Mouse (Mus musculus) lung, postnatal 10 days (tissue): ENCODE data around the gene Cfap58.

Experiments
- DNase-seq: peaks from one replicate; pipeline ENCODE4 v3.0.0; 2021

Gene Cfap58

DNA sequence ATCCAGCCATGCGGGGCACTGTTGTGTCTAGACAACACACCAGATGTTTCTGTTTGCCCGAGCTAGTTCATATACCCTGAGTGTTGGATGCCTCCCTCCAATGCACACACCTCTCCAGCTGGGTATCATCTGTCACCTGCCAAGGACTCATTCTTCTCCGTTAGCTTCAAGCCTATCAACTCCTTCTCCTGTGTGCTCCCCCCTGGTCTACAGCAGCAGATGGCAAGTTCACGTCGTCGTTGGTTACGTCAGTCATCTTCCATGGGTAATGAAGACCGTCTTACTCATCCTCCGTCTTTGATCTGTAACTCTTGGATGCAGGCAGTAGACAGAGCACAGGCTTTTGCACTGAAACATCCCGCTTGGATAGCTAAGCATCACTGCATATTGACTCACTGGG lies 42.8 kb downstream of the Cfap58 start:
- DNase-seq: no peak

DNA sequence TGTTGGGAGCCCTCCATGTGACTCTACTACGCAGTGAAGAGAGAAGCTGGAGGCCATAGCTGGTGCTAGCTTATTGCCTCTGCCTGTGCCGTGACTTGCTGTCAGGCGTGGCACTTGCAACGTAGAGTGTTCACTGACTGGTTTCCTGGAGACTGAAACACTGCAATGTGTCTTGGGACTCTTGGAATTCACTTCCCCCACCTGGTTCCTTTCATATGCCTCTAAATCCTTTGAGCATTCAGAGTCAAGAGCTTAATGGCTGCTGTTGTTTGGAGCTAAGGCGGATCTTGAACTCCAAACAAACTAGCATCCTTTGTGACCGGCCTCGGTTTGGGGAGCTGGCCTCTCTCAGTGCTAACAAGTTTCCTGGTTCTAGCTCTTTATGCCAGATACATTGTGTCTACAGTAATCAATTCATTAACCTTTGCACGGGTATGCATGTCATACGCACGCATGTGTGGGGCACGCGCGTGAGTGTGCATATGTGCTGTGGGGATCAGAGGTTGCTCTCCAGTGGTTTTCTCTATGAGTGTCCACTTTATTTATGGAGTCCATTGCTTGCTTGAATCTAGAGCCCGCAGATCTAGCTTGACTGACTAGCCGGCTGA lies 48.2 kb downstream of the Cfap58 start:
- no peak for DNase-seq

DNA sequence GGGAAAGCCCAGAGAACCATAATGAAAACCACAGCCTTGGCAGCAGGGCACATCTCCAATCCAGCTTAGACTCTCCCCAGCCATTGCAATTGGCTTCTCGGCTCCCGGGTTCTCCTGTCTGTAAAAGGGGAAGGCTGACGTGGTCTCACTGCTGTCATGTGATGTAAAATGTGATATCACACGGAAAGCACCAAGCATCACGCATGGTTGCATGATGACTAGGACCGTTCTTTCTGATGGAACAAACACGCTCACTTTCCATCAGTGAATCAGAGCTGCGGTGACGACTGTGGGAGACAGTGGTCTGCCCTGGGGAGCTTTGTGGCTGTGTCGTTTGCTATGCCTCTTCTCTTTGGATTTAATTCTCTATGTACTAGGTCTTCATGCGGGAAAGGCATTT lies 50.5 kb downstream of the Cfap58 start:
- no peak for DNase-seq

GRCm38 (mm10) chr19:47988456-47988855 lies 51.0 kb downstream of the Cfap58 start:
- peak; percentile 29 for DNase-seq

DNA sequence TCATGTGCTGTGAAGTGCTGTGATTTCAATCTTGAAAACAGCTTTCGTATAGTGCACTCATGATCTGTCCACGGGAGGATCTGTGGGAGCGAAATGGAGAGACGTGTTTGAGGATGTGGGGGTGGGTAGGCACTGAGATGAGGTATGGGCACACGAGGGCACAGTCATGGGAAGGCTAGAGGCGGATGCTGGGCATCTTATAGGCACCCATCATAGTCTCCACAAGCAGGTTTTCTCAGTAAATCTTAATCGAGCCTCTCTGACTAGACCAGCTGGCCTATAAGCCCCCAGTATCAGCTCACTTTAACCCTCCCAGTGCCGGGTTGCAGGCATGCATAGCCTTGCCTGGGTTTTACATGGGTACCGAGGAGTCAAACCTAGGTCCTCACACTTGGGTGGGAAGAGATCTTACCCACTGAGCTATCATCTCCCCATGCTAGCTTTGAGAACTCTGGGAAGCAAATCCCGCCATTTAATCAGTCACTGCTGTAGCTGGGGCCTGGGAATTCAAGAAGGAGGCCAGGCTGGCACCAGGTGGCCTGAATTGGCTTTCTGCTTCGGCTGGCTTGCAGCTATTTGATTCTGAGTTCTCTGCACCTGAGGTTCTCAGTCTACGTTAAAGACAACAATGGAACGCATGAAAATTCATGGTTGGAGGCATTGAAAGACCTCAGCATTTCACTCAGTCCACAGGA lies 51.6 kb downstream of the Cfap58 start:
- no peak for DNase-seq

DNA sequence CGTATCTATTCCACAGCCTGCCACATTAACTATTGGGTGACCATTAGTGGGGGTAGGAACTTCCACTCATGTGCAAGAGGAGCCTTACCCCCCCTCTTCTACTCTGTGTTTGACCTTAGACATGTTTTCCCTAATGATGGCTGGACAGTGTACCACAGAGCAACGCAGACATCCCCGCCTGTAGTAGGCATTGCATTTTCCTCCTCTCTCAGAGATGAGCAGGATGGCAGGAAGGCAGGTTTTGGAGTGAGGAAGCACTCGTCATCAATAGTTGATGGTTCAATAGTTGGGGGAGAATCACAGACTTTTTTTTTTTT lies 52.1 kb downstream of the Cfap58 start:
- no peak for DNase-seq

- DNase-seq: no peak
These were observed 63.8 kb downstream of the Cfap58 start for GRCm38 (mm10) chr19:48001240-48001639.

- DNase-seq: peak; percentile 7
These were observed 64.3 kb downstream of the Cfap58 start for GRCm38 (mm10) chr19:48001774-48002173.

DNA sequence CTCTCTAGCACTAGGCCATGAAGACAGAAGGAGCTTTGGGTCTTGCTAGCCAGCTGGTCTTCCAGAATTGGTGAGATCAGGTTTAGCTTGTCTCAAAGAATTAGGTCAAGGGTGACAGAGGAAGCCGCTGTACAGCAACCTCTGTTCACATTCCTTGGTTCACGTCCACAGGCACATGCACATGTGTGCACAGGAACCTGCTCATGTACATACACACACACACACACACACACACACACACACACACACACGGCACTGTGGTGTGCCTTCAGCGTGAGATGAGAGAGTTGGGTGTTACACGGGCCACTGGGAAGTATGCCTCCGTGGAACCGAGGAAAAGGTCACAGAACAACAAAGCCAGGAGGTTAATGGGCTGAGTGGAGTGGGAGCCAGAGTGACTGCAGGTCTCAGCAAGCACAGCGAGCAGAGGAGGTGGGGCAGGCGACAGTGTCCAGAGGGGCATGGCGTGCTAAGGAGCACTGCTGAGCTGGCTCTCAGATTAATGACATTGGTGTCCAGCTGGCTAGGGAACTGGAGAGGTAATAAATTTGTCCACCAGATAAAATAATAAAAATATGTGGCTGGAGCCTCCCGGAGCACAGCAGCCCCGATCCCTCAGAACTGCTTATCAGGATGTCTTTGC lies 71.4 kb downstream of the Cfap58 start:
- no peak for DNase-seq

- no peak for DNase-seq
These were observed 72.3 kb downstream of the Cfap58 start for GRCm38 (mm10) chr19:48009586-48010331.

GRCm38 (mm10) chr19:48020103-48020502 lies 82.6 kb downstream of the Cfap58 start:
- no peak for DNase-seq

- no peak for DNase-seq
These were observed 84.0 kb downstream of the Cfap58 start for GRCm38 (mm10) chr19:48021435-48021834.

DNA sequence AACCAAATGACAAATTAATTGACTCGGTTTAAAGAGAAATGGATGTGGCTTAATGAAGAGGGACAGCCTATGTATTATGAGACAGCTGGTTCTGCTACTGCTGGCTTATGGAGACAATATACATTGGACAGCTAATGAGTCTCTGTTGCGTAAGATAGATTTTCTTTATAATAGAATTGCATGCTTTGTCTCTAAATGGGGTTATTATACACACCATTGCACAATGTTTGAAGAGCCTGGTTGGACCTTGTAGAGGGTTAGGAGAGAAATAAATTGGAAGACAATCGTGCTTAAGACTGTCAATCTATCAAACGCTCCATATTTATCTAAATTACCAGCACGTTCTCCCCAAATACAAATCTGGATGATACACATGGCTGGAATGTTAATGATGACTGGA lies 85.3 kb downstream of the Cfap58 start:
- DNase-seq: no peak

GRCm38 (mm10) chr19:48023726-48024125 lies 86.3 kb downstream of the Cfap58 start:
- no peak for DNase-seq

DNA sequence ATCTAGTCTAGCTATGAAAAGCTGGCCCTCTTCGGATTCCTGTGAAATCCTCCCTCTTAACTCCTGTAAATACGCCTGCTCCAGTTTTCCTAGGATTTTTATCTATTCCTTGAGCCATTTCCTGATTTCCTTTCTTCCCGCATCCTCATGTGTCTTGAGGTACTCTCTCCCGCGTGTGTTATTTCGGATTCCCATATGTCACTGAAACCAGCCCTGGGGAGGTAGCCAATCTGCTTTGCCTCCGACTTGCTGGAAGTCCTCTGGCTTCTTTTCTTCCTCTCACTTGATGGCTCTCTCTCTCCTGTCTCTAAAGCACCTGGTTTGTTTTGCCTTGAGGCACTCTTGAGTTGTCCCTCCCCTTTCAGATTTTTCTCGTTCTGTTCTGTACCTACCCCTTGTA lies 87.9 kb downstream of the Cfap58 start:
- DNase-seq: no peak

GRCm38 (mm10) chr19:48026882-48027281 lies 89.4 kb downstream of the Cfap58 start:
- DNase-seq: no peak

DNA sequence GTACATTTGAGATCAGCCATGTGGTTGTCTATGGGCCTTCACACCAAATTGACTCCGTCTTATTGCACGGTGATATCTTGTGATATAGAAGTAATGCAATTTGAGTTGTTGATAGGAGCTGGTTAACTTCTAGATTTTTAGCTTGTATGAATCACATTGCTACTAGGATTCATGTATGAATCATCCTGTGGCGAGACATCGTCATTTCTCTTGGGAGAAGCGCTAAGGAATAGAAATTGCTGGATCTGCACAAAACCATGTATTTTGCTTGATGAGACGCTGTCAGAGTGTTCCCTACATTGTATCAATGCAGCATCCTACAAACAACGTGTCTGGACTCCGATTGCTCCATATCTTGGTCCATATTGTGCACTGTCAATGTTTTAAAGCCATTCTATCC lies 102.1 kb downstream of the Cfap58 start:
- no peak for DNase-seq

- DNase-seq: no peak
These were observed 109.8 kb downstream of the Cfap58 start for GRCm38 (mm10) chr19:48047315-48047714.

- DNase-seq: no peak
These were observed 111.9 kb downstream of the Cfap58 start for GRCm38 (mm10) chr19:48049361-48049760.

DNA sequence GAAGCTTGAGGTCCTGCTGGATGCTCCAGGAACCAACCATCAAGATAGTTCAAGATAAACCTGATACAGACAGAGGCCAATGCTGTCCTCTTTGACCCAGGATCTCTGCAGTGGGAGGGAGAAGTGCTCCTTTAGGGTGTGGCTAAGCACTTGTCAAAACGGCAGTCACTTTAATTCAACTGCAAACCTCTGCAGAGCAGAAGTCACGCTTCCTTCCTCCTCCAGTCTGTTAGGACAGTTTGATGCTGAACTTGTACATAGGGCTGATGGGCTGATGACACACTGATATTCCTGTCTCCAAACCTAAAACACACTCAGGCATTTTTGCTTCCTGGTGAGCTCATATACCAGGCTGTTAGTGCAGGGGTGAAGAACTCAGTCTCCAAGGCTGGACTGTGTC lies 125.8 kb downstream of the Cfap58 start:
- no peak for DNase-seq

DNA sequence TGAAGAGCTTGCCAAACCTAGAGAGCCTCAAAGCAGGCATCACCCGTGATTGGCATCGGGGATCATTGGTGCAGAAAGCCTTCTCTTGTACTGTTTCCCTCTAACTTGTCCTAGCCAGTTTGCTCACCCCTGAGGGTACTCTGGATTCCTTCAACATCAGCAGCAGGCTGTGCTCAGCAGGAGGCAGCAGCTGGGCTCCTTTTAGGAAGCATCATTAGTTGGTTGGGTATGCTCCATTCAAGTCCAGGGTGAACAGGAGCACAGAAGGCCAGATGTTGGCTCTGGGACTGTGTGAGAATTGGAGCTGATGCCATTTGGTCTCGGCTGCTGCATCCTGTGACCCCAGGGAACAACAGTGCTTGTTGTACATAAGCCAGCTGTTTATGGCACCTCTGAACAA lies 142.2 kb downstream of the Cfap58 start:
- DNase-seq: peak; percentile 65

DNA sequence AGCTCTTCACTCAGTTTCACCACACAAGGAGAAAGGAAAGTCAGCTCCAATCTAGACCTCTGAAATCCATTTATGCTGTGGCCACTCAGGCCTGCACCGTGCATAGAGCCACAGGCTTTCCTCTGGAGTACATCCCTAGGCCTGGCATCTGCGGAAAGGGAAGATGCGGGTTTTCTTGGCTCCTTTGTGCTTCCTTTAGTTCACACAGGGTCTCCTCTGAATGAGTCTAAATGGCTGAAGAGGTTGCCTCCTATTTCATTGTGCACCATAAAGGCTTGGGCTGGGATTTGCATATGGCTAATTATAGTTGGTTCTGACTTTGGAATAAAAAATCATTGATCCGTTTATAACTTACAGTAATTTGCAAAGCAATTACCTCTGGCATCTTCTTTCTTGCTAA lies 144.0 kb downstream of the Cfap58 start:
- no peak for DNase-seq
